Mouse (Mus musculus) C2C12 (cell line): ENCODE measurements around the gene Banp. TPM values are rescaled to one million over a fixed set of nuclear protein-coding genes. Genes with fewer than 3 reads are reported as not detected.

ENCODE experiments used
- H3K27me3 ChIP-seq: one replicate; pipeline ENCODE4 v1.6.1; 2011; ENCODE audit not compliant: control insufficient read depth, insufficient read depth, insufficient read length
- H3K36me3 ChIP-seq: one replicate; pipeline ENCODE4 v1.6.1; 2011; ENCODE audit not compliant: control insufficient read depth, insufficient read depth
- H3K4me3 ChIP-seq: one replicate; pipeline ENCODE4 v1.5.1; 2011; ENCODE audit warnings: mild to moderate bottlenecking, control low read depth; ENCODE audit not compliant: poor library complexity, insufficient read depth, severe bottlenecking
- H3K79me2 ChIP-seq: one replicate; pipeline ENCODE4 v1.6.1; 2011; ENCODE audit not compliant: control insufficient read depth, insufficient read depth
- H3K79me3 ChIP-seq: one replicate; pipeline ENCODE4 v1.6.1; 2011; ENCODE audit warnings: low read depth, control low read depth
- H3ac ChIP-seq: one replicate; pipeline ENCODE3; 2011; ENCODE audit warnings: low read depth; ENCODE audit not compliant: control insufficient read depth, insufficient read length
- CEBPB ChIP-seq: IDR thresholded peaks from one replicate; pipeline ENCODE4 v1.6.1; 2011; ENCODE audit warnings: low read depth, mild to moderate bottlenecking, control low read depth, moderate library complexity
- CTCF ChIP-seq: IDR thresholded peaks from one replicate; pipeline ENCODE4 v1.5.1; 2011; ENCODE audit not compliant: control insufficient read depth, insufficient read depth, insufficient read length
- FOSL1 ChIP-seq: IDR thresholded peaks from one replicate; pipeline ENCODE4 v1.8.0; 2011; ENCODE audit warnings: mild to moderate bottlenecking, low read length; ENCODE audit not compliant: poor library complexity, insufficient read depth, severe bottlenecking
- MAX ChIP-seq: IDR thresholded peaks from one replicate; pipeline ENCODE4 v1.6.1; 2011; ENCODE audit warnings: mild to moderate bottlenecking, control low read depth
- MYOD1 ChIP-seq: IDR thresholded peaks from one replicate; pipeline ENCODE4 v1.6.1; 2011; ENCODE audit warnings: low read depth; ENCODE audit not compliant: control insufficient read depth, insufficient read length
- MYOG ChIP-seq: IDR thresholded peaks from one replicate; pipeline ENCODE4 v1.6.1; 2011; ENCODE audit not compliant: control insufficient read depth, insufficient read length; ENCODE audit errors: extremely low read depth
- USF1 ChIP-seq: IDR thresholded peaks from one replicate; pipeline ENCODE4 v1.6.1; 2011; ENCODE audit warnings: low read depth, mild to moderate bottlenecking, control low read depth, moderate library complexity
- long read RNA-seq, 2 experiments: library from polyadenylated mRNA; unstranded; transcript quantifications; one replicate each; pipeline ENCODE4 v2.0.0; 2019 to 2020
- polyA plus RNA-seq: library from polyadenylated mRNA; unstranded; fragments of >200 nt; fragmentation: generic; extraction: Trizol; gene quantifications from one replicate; pipeline ENCODE4 v1.2.1, GENCODE M21; 2012; ENCODE audit warnings: missing spikeins

Gene Banp
- polyA plus RNA-seq, result 25.9 TPM
- long read RNA-seq, experiment 1, full-length matches to known transcripts, result 4 of 16 reads
- long read RNA-seq, experiment 1, partial matches to known transcripts, result 4 of 16 reads
- long read RNA-seq, experiment 1, other reads (novel, unspliced or antisense), result 8 of 16 reads
- long read RNA-seq, experiment 2, full-length matches to known transcripts, result 40 of 80 reads
- long read RNA-seq, experiment 2, partial matches to known transcripts, result 2 of 80 reads
- long read RNA-seq, experiment 2, other reads (novel, unspliced or antisense), result 38 of 80 reads

GRCm38 (mm10) chr8:121949222-121949800 is at the start of gene Banp:
TSS of gene Banp (plus strand) at chr8:121949750.
- Histone ChIP-seq H3K79me2 (peaks cover 36% of the 10 kb centered on the region), H3K79me3 (peaks cover 33% of the 10 kb centered on the region), H3ac (peak within 1 kb of the TSS; percentile 92), H3K4me3 (peak within 1 kb of the TSS; percentile 97), H3K36me3 (peaks cover 19% of the 10 kb centered on the region), H3K27me3 (no peaks in the 10 kb centered on the region)
- TF ChIP-seq MYOD1, result no peak
- no peak for TF ChIP-seq FOSL1
- no peak for TF ChIP-seq MAX
- TF ChIP-seq CEBPB, result no peak
- no peak for TF ChIP-seq USF1
- no peak for TF ChIP-seq CTCF
- no peak for TF ChIP-seq MYOG

DNA sequence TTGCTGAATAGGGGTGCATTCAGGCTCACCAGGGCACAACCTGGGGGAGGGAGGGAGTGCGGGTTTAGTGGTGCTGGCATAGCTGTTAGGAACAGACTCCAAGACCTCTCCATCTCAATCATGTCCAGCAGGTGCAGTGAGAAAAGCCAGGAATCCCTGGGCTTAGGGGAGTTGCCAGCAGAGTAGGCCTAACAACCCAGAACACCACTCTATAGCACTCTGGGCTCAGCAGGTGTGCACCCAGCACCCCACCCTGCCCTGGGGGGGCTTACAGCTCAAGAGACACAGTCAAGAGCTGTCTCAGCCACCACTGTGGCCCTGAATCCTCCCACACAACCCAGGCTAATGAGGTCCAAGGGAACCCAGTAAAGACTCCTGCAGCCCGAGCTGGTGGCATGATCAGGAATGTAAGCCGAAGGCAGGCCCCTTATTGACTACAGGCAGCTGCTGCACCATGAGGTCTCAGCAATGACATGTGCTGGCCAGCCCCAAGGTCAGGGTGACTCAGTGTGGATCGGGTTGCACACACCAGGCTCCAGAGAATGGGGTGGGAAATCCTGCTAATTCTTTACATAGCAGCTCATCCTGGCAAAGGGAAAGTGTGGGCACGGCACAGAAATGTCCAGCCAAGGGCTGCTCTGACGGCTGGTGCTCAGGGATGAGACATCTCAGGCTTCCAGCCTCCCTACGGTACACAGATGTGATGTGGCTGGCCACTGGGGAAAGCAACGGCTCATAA is 47.9 kb upstream of the Banp start:
- H3K79me2 ChIP-seq, result peaks cover 87% of the 10 kb centered on the region
- TF ChIP-seq MYOG (no peak), CEBPB (no peak), MAX (peak; percentile 80), USF1 (no peak), MYOD1 (peak; percentile 82), FOSL1 (peak; percentile 44), CTCF (no peak)
- no peak overlapping the region for H3K4me3 ChIP-seq
- peaks cover 63% of the 10 kb centered on the region for H3K79me3 ChIP-seq
- peaks cover 4% of the 10 kb centered on the region for H3K36me3 ChIP-seq
- H3ac ChIP-seq, result no peak overlapping the region
- no peaks in the 10 kb centered on the region for H3K27me3 ChIP-seq

DNA sequence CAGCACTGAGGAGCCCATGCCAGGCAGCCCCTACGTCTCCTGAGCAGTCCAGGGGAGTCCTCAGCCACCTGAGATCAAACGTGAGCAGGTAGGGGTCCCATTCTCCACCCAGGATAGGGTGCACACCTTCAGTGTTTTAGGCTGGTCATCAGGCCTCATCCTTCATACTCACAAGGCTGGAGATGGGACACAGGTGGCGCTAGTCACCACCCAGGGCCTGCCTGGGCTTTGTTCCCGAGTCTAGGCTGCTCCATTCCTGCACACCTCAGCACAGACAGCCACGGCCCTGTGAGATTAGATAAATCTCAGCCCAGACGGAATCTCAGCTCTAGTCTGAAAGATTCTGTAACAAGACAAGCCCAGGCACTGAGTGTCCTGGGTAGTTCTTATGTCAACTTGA is 45.6 kb upstream of the Banp start:
- Histone ChIP-seq H3K79me2 (peaks cover 79% of the 10 kb centered on the region), H3ac (no peak overlapping the region), H3K79me3 (peaks cover 63% of the 10 kb centered on the region), H3K4me3 (no peak overlapping the region), H3K27me3 (no peaks in the 10 kb centered on the region), H3K36me3 (peaks cover 4% of the 10 kb centered on the region)
- no peak for TF ChIP-seq USF1
- TF ChIP-seq CTCF, result peak; percentile 47

DNA sequence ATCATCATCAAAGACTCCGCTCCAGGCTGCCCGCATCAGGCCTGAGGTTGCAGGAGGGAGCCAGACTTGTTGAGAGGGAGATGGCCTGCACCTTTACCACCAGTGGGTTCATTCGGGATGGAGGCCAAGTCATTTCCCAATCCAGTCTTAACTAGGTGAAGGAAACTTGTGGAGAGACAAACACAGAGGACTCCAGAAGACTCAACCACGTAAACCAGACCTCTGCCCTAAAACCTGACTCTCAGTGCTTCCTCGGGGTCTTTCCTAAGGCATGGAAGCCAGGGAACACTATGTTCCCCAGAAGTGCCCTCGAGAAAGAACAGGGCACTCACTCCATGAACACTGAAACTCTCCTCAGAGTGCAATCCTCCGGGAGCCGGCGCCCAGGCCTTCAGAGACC is 44.6 kb upstream of the Banp start:
- Histone ChIP-seq H3ac (no peak overlapping the region), H3K4me3 (no peak overlapping the region), H3K79me3 (peaks cover 55% of the 10 kb centered on the region), H3K36me3 (peaks cover 4% of the 10 kb centered on the region), H3K79me2 (peaks cover 69% of the 10 kb centered on the region), H3K27me3 (no peaks in the 10 kb centered on the region)
- no peak for TF ChIP-seq MYOD1
- no peak for TF ChIP-seq MAX
- no peak for TF ChIP-seq MYOG
- TF ChIP-seq CEBPB, result no peak
- no peak for TF ChIP-seq FOSL1
- no peak for TF ChIP-seq CTCF
- TF ChIP-seq USF1, result no peak

- Histone ChIP-seq H3K27me3 (no peaks in the 10 kb centered on the region), H3ac (no peak overlapping the region), H3K4me3 (peak overlapping the region; percentile 79), H3K36me3 (peaks cover 4% of the 10 kb centered on the region), H3K79me3 (peaks cover 51% of the 10 kb centered on the region), H3K79me2 (peaks cover 65% of the 10 kb centered on the region)
- no peak for TF ChIP-seq MYOG
- no peak for TF ChIP-seq MYOD1
- no peak for TF ChIP-seq USF1
- TF ChIP-seq FOSL1, result no peak
- no peak for TF ChIP-seq CEBPB
These were observed 44.1 kb upstream of the Banp start for GRCm38 (mm10) chr8:121905420-121905819.
